Mouse (Mus musculus) heart, embryonic 11.5 days (tissue): Measurements from ENCODE around the gene Prkce. TPM values are rescaled to one million over a fixed set of nuclear protein-coding genes. Genes with fewer than 3 reads are reported as not detected.

Experiments
- ATAC-seq: fragments of 200-750 bp; cut with Nextera tagmentation; replicated peaks from 2 replicates; pipeline ENCODE4 v1.8.0; 2017; ENCODE audit warnings: moderate library complexity; ENCODE audit not compliant: insufficient number of reproducible peaks, low FRiP score, low TSS enrichment
- H3K27ac ChIP-seq: fragments of 300-500 bp; sonication (generic); 2 replicates; pipeline ENCODE4 v1.5.1; 2014; ENCODE audit warnings: mild to moderate bottlenecking, low read depth, low read length
- H3K27me3 ChIP-seq: fragments of 300-500 bp; sonication (generic); 2 replicates; pipeline ENCODE4 v1.6.1; 2014; ENCODE audit warnings: mild to moderate bottlenecking, low read length, mixed read lengths; ENCODE audit not compliant: control insufficient read depth, insufficient read depth
- H3K36me3 ChIP-seq: fragments of 300-500 bp; sonication (generic); 2 replicates; pipeline ENCODE4 v1.6.1; 2014; ENCODE audit warnings: mild to moderate bottlenecking, low read length, moderate library complexity, mixed read lengths; ENCODE audit not compliant: control insufficient read depth, insufficient read depth
- H3K4me1 ChIP-seq: fragments of 300-500 bp; sonication (generic); 2 replicates; pipeline ENCODE4 v1.6.1; 2014; ENCODE audit warnings: low read length; ENCODE audit not compliant: control insufficient read depth, insufficient read depth
- H3K4me2 ChIP-seq: fragments of 300-500 bp; sonication (generic); 2 replicates; pipeline ENCODE4 v1.6.1; 2014; ENCODE audit warnings: mild to moderate bottlenecking, moderate library complexity
- H3K4me3 ChIP-seq: fragments of 300-500 bp; sonication (generic); 2 replicates; pipeline ENCODE4 v1.5.1; 2014; ENCODE audit warnings: low read depth, low read length
- H3K9ac ChIP-seq: fragments of 300-500 bp; sonication (generic); 2 replicates; pipeline ENCODE4 v1.6.1; 2014; ENCODE audit warnings: mild to moderate bottlenecking, low read depth, low read length, moderate library complexity
- H3K9me3 ChIP-seq: fragments of 300-500 bp; sonication (generic); replicated peaks from 2 replicates; pipeline ENCODE4 v1.6.1; 2016; ENCODE audit warnings: low read length; ENCODE audit not compliant: control insufficient read depth
- WGBS: fragments of 180-500 bp; shearing (Covaris S2); extraction: QIAGEN DNeasy Blood & Tissue Kit; methylation state at CpG from one replicate; pipeline ENCODE4 v1.1.7; 2014; ENCODE audit not compliant: insufficient replicate concordance; 5-methylcytosine and 5-hydroxymethylcytosine counted together
- polyA plus RNA-seq: library from polyadenylated mRNA; unstranded; fragments of >200 nt; fragmentation: Nextera tagmentation; extraction: Ambion mirVana; gene quantifications from 2 replicates; pipeline ENCODE4 v1.2.1, GENCODE M21; 2014

The Prkce gene
- polyA plus RNA-seq, 1 experiment from 2014 or later = 12.8 TPM

- H3K27me3 ChIP-seq = no peaks in the 10 kb centered on the region
- 36% methylated on average over 4 of the region's 4 CpGs for WGBS
- peaks cover 48% of the 10 kb centered on the region for H3K4me1 ChIP-seq
- H3K36me3 ChIP-seq = no peaks in the 10 kb centered on the region
- ATAC-seq = no peak
- no peak overlapping the region for H3K4me3 ChIP-seq
- H3K9me3 ChIP-seq = no peaks in the 10 kb centered on the region
- H3K27ac ChIP-seq = no peak overlapping the region
- no peak overlapping the region for H3K9ac ChIP-seq
- H3K4me2 ChIP-seq = no peak overlapping the region
These were observed 186.1 kb downstream of the Prkce start for GRCm38 (mm10) chr17:86353679-86354078.

GRCm38 (mm10) chr17:86354101-86354500 is 186.5 kb downstream of the Prkce start:
- H3K4me2 ChIP-seq = no peak overlapping the region
- WGBS = 50% methylated on average over 4 of the region's 4 CpGs
- no peaks in the 10 kb centered on the region for H3K27me3 ChIP-seq
- no peaks in the 10 kb centered on the region for H3K9me3 ChIP-seq
- no peak overlapping the region for H3K4me3 ChIP-seq
- H3K4me1 ChIP-seq = peaks cover 50% of the 10 kb centered on the region
- H3K27ac ChIP-seq = no peak overlapping the region
- H3K9ac ChIP-seq = no peak overlapping the region
- no peak for ATAC-seq
- no peaks in the 10 kb centered on the region for H3K36me3 ChIP-seq

- no peak overlapping the region for H3K4me2 ChIP-seq
- no peak overlapping the region for H3K27ac ChIP-seq
- peaks cover 50% of the 10 kb centered on the region for H3K4me1 ChIP-seq
- H3K9me3 ChIP-seq = no peaks in the 10 kb centered on the region
- no peak for ATAC-seq
- no peaks in the 10 kb centered on the region for H3K27me3 ChIP-seq
- H3K4me3 ChIP-seq = no peak overlapping the region
- WGBS = 89% methylated on average over 3 of the region's 3 CpGs
- H3K36me3 ChIP-seq = no peaks in the 10 kb centered on the region
- H3K9ac ChIP-seq = no peak overlapping the region
These were observed 187.3 kb downstream of the Prkce start for GRCm38 (mm10) chr17:86354896-86355295.

GRCm38 (mm10) chr17:86355318-86355717 is 187.7 kb downstream of the Prkce start:
- Histone ChIP-seq H3K36me3 (no peaks in the 10 kb centered on the region), H3K4me3 (no peak overlapping the region), H3K9ac (no peak overlapping the region), H3K4me2 (no peak overlapping the region), H3K27me3 (no peaks in the 10 kb centered on the region), H3K27ac (no peak overlapping the region), H3K4me1 (peaks cover 50% of the 10 kb centered on the region), H3K9me3 (no peaks in the 10 kb centered on the region)
- no peak for ATAC-seq
- WGBS = 80% methylated on average over 2 of the region's 2 CpGs

GRCm38 (mm10) chr17:86355772-86356451 is 188.3 kb downstream of the Prkce start:
- Histone ChIP-seq H3K27ac (no peak overlapping the region), H3K4me2 (no peak overlapping the region), H3K27me3 (no peaks in the 10 kb centered on the region), H3K9ac (no peak overlapping the region), H3K4me3 (no peak overlapping the region), H3K36me3 (no peaks in the 10 kb centered on the region), H3K9me3 (no peaks in the 10 kb centered on the region), H3K4me1 (peaks cover 44% of the 10 kb centered on the region)
- 84% methylated on average over 7 of the region's 7 CpGs for WGBS
- no peak for ATAC-seq

- peak; percentile 42; the same call in 1 of the 2 replicates for ATAC-seq
- Histone ChIP-seq H3K4me3 (no peak overlapping the region), H3K9ac (no peak overlapping the region), H3K9me3 (no peaks in the 10 kb centered on the region), H3K27ac (no peak overlapping the region), H3K36me3 (no peaks in the 10 kb centered on the region), H3K4me1 (peaks cover 32% of the 10 kb centered on the region), H3K4me2 (no peak overlapping the region), H3K27me3 (no peaks in the 10 kb centered on the region)
- WGBS = 10% methylated on average over 5 of the region's 5 CpGs
These were observed 190.8 kb downstream of the Prkce start for GRCm38 (mm10) chr17:86358388-86358787.

GRCm38 (mm10) chr17:86358847-86359246 is 191.3 kb downstream of the Prkce start:
- no peak overlapping the region for H3K4me2 ChIP-seq
- H3K4me1 ChIP-seq = peaks cover 30% of the 10 kb centered on the region
- no peak overlapping the region for H3K27ac ChIP-seq
- no peaks in the 10 kb centered on the region for H3K27me3 ChIP-seq
- ATAC-seq = no peak
- H3K4me3 ChIP-seq = no peak overlapping the region
- no peaks in the 10 kb centered on the region for H3K9me3 ChIP-seq
- no peaks in the 10 kb centered on the region for H3K36me3 ChIP-seq
- 27% methylated on average over 4 of the region's 4 CpGs for WGBS
- H3K9ac ChIP-seq = no peak overlapping the region

GRCm38 (mm10) chr17:86360849-86361248 is 193.3 kb downstream of the Prkce start:
- ATAC-seq = no peak
- no peak overlapping the region for H3K4me3 ChIP-seq
- no peak overlapping the region for H3K9ac ChIP-seq
- no peak overlapping the region for H3K4me2 ChIP-seq
- H3K9me3 ChIP-seq = no peaks in the 10 kb centered on the region
- H3K36me3 ChIP-seq = no peaks in the 10 kb centered on the region
- H3K4me1 ChIP-seq = peaks cover 32% of the 10 kb centered on the region
- H3K27me3 ChIP-seq = no peaks in the 10 kb centered on the region
- no peak overlapping the region for H3K27ac ChIP-seq
- 87% methylated on average over 3 of the region's 3 CpGs for WGBS

GRCm38 (mm10) chr17:86363356-86363755 is 195.8 kb downstream of the Prkce start:
- no peaks in the 10 kb centered on the region for H3K9me3 ChIP-seq
- H3K27ac ChIP-seq = no peak overlapping the region
- H3K27me3 ChIP-seq = no peaks in the 10 kb centered on the region
- H3K9ac ChIP-seq = no peak overlapping the region
- no peak for ATAC-seq
- H3K36me3 ChIP-seq = no peaks in the 10 kb centered on the region
- 56% methylated on average over 5 of the region's 5 CpGs for WGBS
- H3K4me1 ChIP-seq = peaks cover 38% of the 10 kb centered on the region
- H3K4me2 ChIP-seq = no peak overlapping the region
- no peak overlapping the region for H3K4me3 ChIP-seq
